Mouse (Mus musculus) E14TG2a.4 (cell line): Measurements from ENCODE around the gene Zfp607a.

Source experiments
- CTCF ChIP-seq: conservative IDR thresholded peaks from 2 replicates; pipeline ENCODE4 v1.5.1; 2014; ENCODE audit warnings: low read length
- NANOG ChIP-seq: IDR thresholded peaks from 2 replicates; pipeline ENCODE4 v1.6.1; 2014; ENCODE audit warnings: borderline replicate concordance, low read length, mixed read lengths
- POU5F1 ChIP-seq: IDR thresholded peaks from 2 replicates; pipeline ENCODE4 v1.6.1; 2014; ENCODE audit warnings: low read length, borderline replicate concordance

- TF ChIP-seq CTCF (no peak), NANOG (no peak), POU5F1 (no peak)
Measured at GRCm38 (mm10) chr7:27881721-27882120, 24.4 kb downstream of the Zfp607a start.
